Comparison of ENCODE assay signal across 7 mouse cellular contexts in genomic region chr17:12131581-12131980, GRCm38 (mm10).
"Had no signal": no experiment of that assay in that cellular context is flagged by ENCODE, and none has a peak within 500 bp of the region (broad histone marks: within the 10 kb centered on the region; RNA-seq: fewer than 3 reads in every experiment).

No protein-coding gene starts in this region.

- DNase-seq: liver, embryonic 13.5 days; liver, postnatal 0 days; retina, postnatal 1 day; right cerebral cortex, postnatal 4 days; spleen, adult 18-20 months; thymus, adult 18-20 months; thymus, postnatal 14 days had no signal
